Mouse (Mus musculus): ENCODE data around the gene Olfr1271. TPM values are rescaled to one million over a fixed set of nuclear protein-coding genes. Genes with fewer than 3 reads are reported as not detected.
"Not testable (repeated sequence)": the region's sequence is repeated elsewhere in the genome, so short reads cannot be mapped to it uniquely, and the experiment has no call there.

Olfr1271 gene
- total RNA-seq (2021) = not detected
- not detected in 2 replicates for polyA plus RNA-seq (2012; rRNA removed)
- long read RNA-seq = 0 reads

- H3K79me2 ChIP-seq (replicated peaks; ENCODE audit: control insufficient read depth, insufficient read depth, low read length) = no peaks in the 10 kb centered on the region
- WGBS = 73% methylated on average over 2 of the region's 2 CpGs
- DNase-seq = no peak
- H3K27ac ChIP-seq = no peak within 1 kb of the TSS
- no peak within 1 kb of the TSS for H3K4me3 ChIP-seq
- H3K36me3 ChIP-seq (ENCODE audit: control insufficient read depth, insufficient read depth, low read length) = no peaks in the 10 kb centered on the region
- no peaks in the 10 kb centered on the region for H3K4me1 ChIP-seq (ENCODE audit: control insufficient read depth, insufficient read depth, low read length)
- TF ChIP-seq EP300 (IDR thresholded peaks at IDR 0.05; ENCODE audit: insufficient read depth, low read depth, low read length) (no peak), CTCF (IDR thresholded peaks at IDR 0.05) (no peak)
- H3K27me3 ChIP-seq (ENCODE audit: control insufficient read depth, insufficient read depth, low read length) = no peaks in the 10 kb centered on the region
- intact Hi-C loops (cut with DNase I) = no loop called here
- no peak within 1 kb of the TSS for H3K9ac ChIP-seq (ENCODE audit: low read depth, low read length)
These were observed at the start of gene Olfr1271 for GRCm38 (mm10) chr2:90270932-90271331. TSS of gene Olfr1271 (minus strand) at chr2:90271032.

DNA sequence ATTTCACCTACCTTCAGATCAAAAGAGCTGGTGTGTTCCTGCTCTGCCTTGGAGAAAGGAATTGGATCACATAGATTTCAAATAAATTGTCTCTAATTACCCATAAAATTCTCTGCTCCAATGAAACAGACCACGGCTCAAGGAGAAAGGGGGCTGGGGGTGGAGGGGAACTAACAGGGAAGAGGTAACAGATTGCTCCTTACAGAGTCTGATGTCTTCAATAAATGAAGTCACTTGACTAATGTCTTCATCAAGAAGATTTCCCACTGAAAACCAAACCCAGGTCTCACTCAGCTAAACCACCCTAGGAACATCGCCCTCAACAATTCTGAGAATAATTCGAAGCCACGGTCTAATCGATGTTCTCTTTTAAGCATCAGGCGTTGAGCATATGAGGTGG lies 21.9 kb upstream of the Olfr1271 start, which contains the start of gene Olfr1272:
Gene Olfr1272 (minus strand): TSS at position 101 of the 400 bp plus-strand sequence.
- WGBS = 87% methylated on average over 6 of the region's 6 CpGs
- H3K79me2 ChIP-seq (replicated peaks; ENCODE audit: control insufficient read depth, insufficient read depth, low read length) = no peaks in the 10 kb centered on the region
- H3K36me3 ChIP-seq (ENCODE audit: control insufficient read depth, insufficient read depth, low read length) = no peaks in the 10 kb centered on the region
- DNase-seq = no peak
- H3K4me1 ChIP-seq (ENCODE audit: control insufficient read depth, insufficient read depth, low read length) = no peaks in the 10 kb centered on the region
- intact Hi-C loops (cut with DNase I) = no loop called here
- H3K9ac ChIP-seq (ENCODE audit: low read depth, low read length) = no peak within 1 kb of the TSS
- H3K4me3 ChIP-seq = no peak within 1 kb of the TSS
- no peak within 1 kb of the TSS for H3K27ac ChIP-seq
- H3K27me3 ChIP-seq (ENCODE audit: control insufficient read depth, insufficient read depth, low read length) = no peaks in the 10 kb centered on the region
- TF ChIP-seq CTCF (IDR thresholded peaks at IDR 0.05) (no peak), POLR2A (IDR thresholded peaks at IDR 0.05; ENCODE audit: insufficient read depth, low read depth, low read length) (no peak), EP300 (IDR thresholded peaks at IDR 0.05; ENCODE audit: insufficient read depth, low read depth, low read length) (no peak)

- Histone ChIP-seq H3K4me1 (ENCODE audit: control insufficient read depth, insufficient read depth, low read length) (no peaks in the 10 kb centered on the region), H3K36me3 (ENCODE audit: control insufficient read depth, insufficient read depth, low read length) (no peaks in the 10 kb centered on the region), H3K27ac (no peak within 1 kb of the TSS), H3K79me2 (replicated peaks; ENCODE audit: control insufficient read depth, insufficient read depth, low read length) (no peaks in the 10 kb centered on the region), H3K27me3 (ENCODE audit: control insufficient read depth, insufficient read depth, low read length) (no peaks in the 10 kb centered on the region), H3K9ac (ENCODE audit: low read depth, low read length) (no peak within 1 kb of the TSS), H3K4me3 (no peak within 1 kb of the TSS)
- 82% methylated on average over 4 of the region's 4 CpGs for WGBS
- TF ChIP-seq EP300 (IDR thresholded peaks at IDR 0.05; ENCODE audit: insufficient read depth, low read depth, low read length) (no peak), CTCF (IDR thresholded peaks at IDR 0.05) (no peak)
- DNase-seq = no peak
- intact Hi-C loops (cut with DNase I) = no loop called here
These were observed 13.3 kb downstream of the Olfr1271 start, which contains the start of gene Olfr142 for GRCm38 (mm10) chr2:90257492-90257891. TSS of gene Olfr142 (minus strand) at chr2:90257592.

GRCm38 (mm10) chr2:90224393-90224792 lies 46.4 kb downstream of the Olfr1271 start, which contains the start of gene Olfr1506:
TSS of gene Olfr1506 (minus strand) at chr2:90224493.
- not testable (repeated sequence) for DNase-seq; H3K27me3 ChIP-seq (ENCODE audit: control insufficient read depth, insufficient read depth, low read length); H3K79me2 ChIP-seq (replicated peaks; ENCODE audit: control insufficient read depth, insufficient read depth, low read length)

More at GRCm38 (mm10) chr2:90224393-90224792, 46.4 kb downstream of the Olfr1271 start, which contains the start of gene Olfr1506:
- H3K27ac ChIP-seq; H3K4me3 ChIP-seq; H3K9ac ChIP-seq (ENCODE audit: low read depth, low read length); H3K4me1 ChIP-seq (ENCODE audit: control insufficient read depth, insufficient read depth, low read length); intact Hi-C loops (cut with DNase I); H3K36me3 ChIP-seq (ENCODE audit: control insufficient read depth, insufficient read depth, low read length): not testable (repeated sequence)
- no CpG with 5 or more reads among the region's 6 CpGs for WGBS

Other genes starting within 250 kb of the Olfr1271 start
- not detected for gene Olfr1264, start 245.5 kb downstream of the Olfr1271 start, total RNA-seq (2021)
- not detected in 2 replicates for gene Olfr1264, start 245.5 kb downstream of the Olfr1271 start, polyA plus RNA-seq (2012; rRNA removed)
- not detected for gene Olfr1265, start 235.7 kb downstream of the Olfr1271 start, total RNA-seq (2021)
- not detected in 2 replicates for gene Olfr1265, start 235.7 kb downstream of the Olfr1271 start, polyA plus RNA-seq (2012; rRNA removed)
- not detected for gene Olfr140, start 207.4 kb downstream of the Olfr1271 start, total RNA-seq (2021)
- gene Olfr140, start 207.4 kb downstream of the Olfr1271 start, polyA plus RNA-seq (2012; rRNA removed) = not detected in 2 replicates
- gene Olfr1269, start 149.6 kb downstream of the Olfr1271 start, total RNA-seq (2021) = not detected
- gene Olfr1269, start 149.6 kb downstream of the Olfr1271 start, polyA plus RNA-seq (2012; rRNA removed) = not detected in 2 replicates
- gene Olfr32, start 128.7 kb downstream of the Olfr1271 start, total RNA-seq (2021) = not detected
- not detected in 2 replicates for gene Olfr32, start 128.7 kb downstream of the Olfr1271 start, polyA plus RNA-seq (2012; rRNA removed)
- gene Olfr1270, start 117.9 kb downstream of the Olfr1271 start, total RNA-seq (2021) = not detected
- not detected in 2 replicates for gene Olfr1270, start 117.9 kb downstream of the Olfr1271 start, polyA plus RNA-seq (2012; rRNA removed)
- not detected for gene Olfr1506, start 46.5 kb downstream of the Olfr1271 start, total RNA-seq (2021)
- gene Olfr1506, start 46.5 kb downstream of the Olfr1271 start, polyA plus RNA-seq (2012; rRNA removed) = not detected in 2 replicates
- not detected for gene Olfr142, start 13.4 kb downstream of the Olfr1271 start, total RNA-seq (2021)
- gene Olfr142, start 13.4 kb downstream of the Olfr1271 start, polyA plus RNA-seq (2012; rRNA removed) = not detected in 2 replicates
- not detected for gene Olfr1272, start 21.8 kb upstream of the Olfr1271 start, total RNA-seq (2021)
- not detected in 2 replicates for gene Olfr1272, start 21.8 kb upstream of the Olfr1271 start, polyA plus RNA-seq (2012; rRNA removed)
- under 1 TPM in 1 of 2 experiments, not detected in 1; 0.16 TPM for gene Gm13769, start 51.2 kb upstream of the Olfr1271 start, total RNA-seq (2021)
- not detected in 2 replicates for gene Gm13769, start 51.2 kb upstream of the Olfr1271 start, polyA plus RNA-seq (2012; rRNA removed)
- gene Olfr1274-ps, start 127.7 kb upstream of the Olfr1271 start, total RNA-seq (2021) = not detected
- not detected in 2 replicates for gene Olfr1274-ps, start 127.7 kb upstream of the Olfr1271 start, polyA plus RNA-seq (2012; rRNA removed)

Data from heart, adult 2 months (tissue).